Mouse (Mus musculus): ENCODE measurements around the gene Pigl. TPM values are rescaled to one million over a fixed set of nuclear protein-coding genes. Genes with fewer than 3 reads are reported as not detected.

The Pigl gene
- polyA plus RNA-seq (2015; fragmentation: Nextera tagmentation; extraction: Ambion mirVana): 4.2 and 5.0 TPM in 2 replicates

DNA sequence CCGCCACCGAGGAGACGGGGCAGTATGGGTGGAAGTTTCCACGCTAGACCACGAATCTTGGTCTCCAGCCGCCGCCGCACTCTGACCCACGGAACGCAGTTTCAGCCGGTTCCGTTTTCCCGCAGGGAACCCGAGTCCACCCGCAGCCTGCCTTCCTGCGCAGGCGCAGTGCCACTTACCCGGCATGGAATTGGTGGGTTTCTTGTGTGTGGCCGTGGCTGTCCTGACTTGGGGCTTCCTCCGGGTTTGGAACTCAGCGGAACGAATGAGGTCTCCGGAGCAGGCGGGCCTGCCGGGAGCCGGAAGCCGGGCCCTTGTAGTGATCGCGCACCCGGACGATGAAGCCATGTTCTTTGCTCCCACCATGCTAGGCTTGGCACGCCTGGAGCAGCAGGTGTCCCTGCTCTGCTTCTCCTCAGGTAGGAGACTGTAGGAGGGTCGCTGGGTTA, at the start of gene Pigl, which contains the start of gene Ncor1:
Pigl (plus strand) TSS at position 185 of the 449 bp plus-strand sequence.
Ncor1 (minus strand) TSS at position 266 of the 449 bp plus-strand sequence.

DNA sequence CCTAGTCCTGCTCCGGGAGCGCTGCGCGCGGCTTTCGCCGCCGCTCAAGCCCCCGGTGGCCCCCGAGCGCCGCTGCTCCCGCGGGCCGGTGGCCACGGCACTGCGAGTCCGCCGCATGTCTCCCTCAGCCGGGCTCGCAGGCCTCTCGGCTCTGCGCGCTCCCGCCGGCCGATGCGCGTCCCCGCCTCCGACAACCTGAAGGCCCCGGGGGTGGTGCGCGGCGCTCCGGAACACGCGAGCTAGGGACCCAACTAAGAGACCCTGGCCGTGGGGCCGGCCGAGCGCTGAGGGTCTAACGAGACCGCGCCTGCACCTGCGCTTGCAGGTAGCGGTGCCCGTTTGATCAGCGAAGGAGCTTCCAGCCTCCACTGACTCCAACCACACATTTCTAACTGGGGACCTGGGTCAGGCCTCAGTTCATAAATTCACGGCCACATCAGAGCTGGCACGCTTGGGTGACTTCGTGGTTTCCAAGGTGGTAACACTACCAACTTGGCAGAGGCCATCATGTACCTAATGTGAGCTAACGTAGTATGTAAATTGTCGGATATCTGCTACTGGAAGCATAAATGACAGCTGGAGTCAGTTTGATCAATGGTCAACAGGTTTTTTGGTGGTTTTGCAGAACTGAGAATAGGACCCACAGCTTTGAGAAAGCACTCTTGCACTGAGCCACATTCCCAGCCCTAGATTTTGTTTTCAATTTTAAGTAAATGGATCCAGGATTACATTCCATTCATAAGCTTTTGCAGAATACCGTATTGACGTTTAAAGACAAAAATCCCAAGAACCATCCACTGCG, 81.0 kb downstream of the Pigl start, which contains the start of gene Cenpv:
Cenpv (minus strand) TSS at position 173 of the 802 bp plus-strand sequence.

DNA sequence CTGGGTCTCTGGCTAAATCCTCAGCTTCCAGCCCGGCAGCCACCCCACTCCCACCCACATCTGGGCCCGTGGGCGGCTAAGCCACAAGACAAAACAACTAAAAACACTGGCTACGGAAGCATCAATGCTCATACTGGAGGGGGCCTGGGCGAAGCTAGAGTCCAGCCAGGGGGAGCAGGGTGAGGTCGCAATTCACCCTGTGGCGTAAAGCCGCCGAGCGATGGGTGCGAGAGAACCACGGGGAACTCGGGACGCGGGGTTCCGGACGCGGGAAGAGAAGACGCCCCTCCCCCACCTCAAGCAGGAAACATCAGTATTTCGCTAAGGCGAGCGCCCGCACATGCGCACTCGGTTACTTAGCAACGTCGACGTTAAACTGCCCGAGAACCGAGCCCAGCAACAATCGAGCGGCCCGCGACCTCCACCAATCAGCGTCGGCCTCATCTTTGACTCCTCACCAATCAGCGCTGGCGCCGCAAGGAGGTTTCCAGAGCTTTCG, 92.5 kb downstream of the Pigl start, which contains the start of gene Ubb:
Ubb (plus strand) TSS at position 445 of the 499 bp plus-strand sequence.

Other genes starting within 250 kb of the Pigl start
- gene Adora2b, start 209.5 kb upstream of the Pigl start, polyA plus RNA-seq (2015; fragmentation: Nextera tagmentation; extraction: Ambion mirVana): 19.2 and 32.9 TPM in 2 replicates
- gene Zswim7, start 177.1 kb upstream of the Pigl start, polyA plus RNA-seq (2015; fragmentation: Nextera tagmentation; extraction: Ambion mirVana): 32.5 and 35.8 TPM in 2 replicates
- 13.7 and 16.8 TPM in 2 replicates for gene Ttc19, start 177.0 kb upstream of the Pigl start, polyA plus RNA-seq (2015; fragmentation: Nextera tagmentation; extraction: Ambion mirVana)
- 92.4 and 105 TPM in 2 replicates for gene Ncor1, start 81 bp downstream of the Pigl start, polyA plus RNA-seq (2015; fragmentation: Nextera tagmentation; extraction: Ambion mirVana)
- 6.0 and 6.4 TPM in 2 replicates for gene Cenpv, start 80.8 kb downstream of the Pigl start, polyA plus RNA-seq (2015; fragmentation: Nextera tagmentation; extraction: Ambion mirVana)
- gene Ubb, start 92.7 kb downstream of the Pigl start, polyA plus RNA-seq (2015; fragmentation: Nextera tagmentation; extraction: Ambion mirVana): 1,838 and 1,941 TPM in 2 replicates
- gene Trpv2, start 116.0 kb downstream of the Pigl start, polyA plus RNA-seq (2015; fragmentation: Nextera tagmentation; extraction: Ambion mirVana): 53.5 and 57.7 TPM in 2 replicates
- gene Lrrc75a, start 190.1 kb downstream of the Pigl start, polyA plus RNA-seq (2015; fragmentation: Nextera tagmentation; extraction: Ambion mirVana): 11.7 and 12.9 TPM in 2 replicates
- 43.9 and 47.7 TPM in 2 replicates for gene Mmgt2, start 190.2 kb downstream of the Pigl start, polyA plus RNA-seq (2015; fragmentation: Nextera tagmentation; extraction: Ambion mirVana)

All from urinary bladder, postnatal 0 days (tissue).